Mouse (Mus musculus): ENCODE results near the gene Wbp1. TPM values are rescaled to one million over a fixed set of nuclear protein-coding genes. Genes with fewer than 3 reads are reported as not detected.

The Wbp1 gene
- polyA plus RNA-seq, 1 experiment: 82.4 TPM

DNA sequence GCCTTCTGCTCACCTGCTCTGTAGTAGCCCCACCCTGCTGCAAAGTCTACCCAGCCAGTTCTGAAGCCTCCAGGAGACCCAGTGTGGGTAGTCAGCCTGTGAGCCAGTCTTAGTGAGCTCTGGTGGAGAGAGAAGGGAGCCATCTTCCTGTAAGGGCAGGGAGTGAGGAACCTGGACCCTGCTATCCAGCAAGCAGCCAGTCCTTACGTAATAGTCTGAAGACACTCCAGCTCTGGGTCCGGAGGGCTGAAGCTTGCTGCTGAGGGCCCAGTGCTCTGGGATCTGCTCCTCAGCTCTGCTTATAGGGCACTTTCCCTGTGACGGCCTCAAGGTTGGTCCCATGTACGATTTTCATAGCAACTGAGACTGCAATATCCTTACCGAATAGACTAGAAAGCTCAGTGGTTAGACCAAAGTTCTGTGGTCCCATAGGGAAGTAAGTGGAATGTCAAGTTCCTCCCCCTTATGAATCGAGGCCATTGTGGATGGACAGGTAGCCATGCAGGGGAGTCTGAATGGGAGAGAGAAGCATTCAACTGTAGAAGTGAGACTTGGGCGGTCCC lies 13.7 kb upstream of the Wbp1 start, which contains the start of gene Rtkn:
TSS of gene Rtkn (plus strand) at position 513 of the 563 bp plus-strand sequence.
- TF ChIP-seq FOSL1 (IDR thresholded peaks at IDR 0.05; ENCODE audit: insufficient read depth, low read length, poor library complexity, severe bottlenecking) (no peak), MYOD1 (IDR thresholded peaks at IDR 0.05; ENCODE audit: control insufficient read depth, insufficient read length, low read depth) (no peak), MYOG (IDR thresholded peaks at IDR 0.05; ENCODE audit: control insufficient read depth, extremely low read depth, insufficient read length) (no peak), CTCF (IDR thresholded peaks at IDR 0.05; ENCODE audit: control insufficient read depth, insufficient read depth, insufficient read length) (no peak), CEBPB (IDR thresholded peaks at IDR 0.05; ENCODE audit: low read depth) (no peak), MAX (IDR thresholded peaks at IDR 0.05) (no peak), USF1 (IDR thresholded peaks at IDR 0.05; ENCODE audit: low read depth) (no peak)
- Histone ChIP-seq H3K4me3 (ENCODE audit: insufficient read depth, poor library complexity, severe bottlenecking) (peak within 1 kb of the TSS; percentile 64), H3K79me3 (ENCODE audit: low read depth) (peaks cover 29% of the 10 kb centered on the region), H3K36me3 (ENCODE audit: control insufficient read depth, insufficient read depth) (peaks cover 10% of the 10 kb centered on the region), H3K27me3 (ENCODE audit: control insufficient read depth, insufficient read depth, insufficient read length) (no peaks in the 10 kb centered on the region), H3K79me2 (ENCODE audit: control insufficient read depth, insufficient read depth) (peaks cover 46% of the 10 kb centered on the region), H3ac (ENCODE audit: control insufficient read depth, insufficient read length, low read depth) (peak within 1 kb of the TSS; percentile 84)

DNA sequence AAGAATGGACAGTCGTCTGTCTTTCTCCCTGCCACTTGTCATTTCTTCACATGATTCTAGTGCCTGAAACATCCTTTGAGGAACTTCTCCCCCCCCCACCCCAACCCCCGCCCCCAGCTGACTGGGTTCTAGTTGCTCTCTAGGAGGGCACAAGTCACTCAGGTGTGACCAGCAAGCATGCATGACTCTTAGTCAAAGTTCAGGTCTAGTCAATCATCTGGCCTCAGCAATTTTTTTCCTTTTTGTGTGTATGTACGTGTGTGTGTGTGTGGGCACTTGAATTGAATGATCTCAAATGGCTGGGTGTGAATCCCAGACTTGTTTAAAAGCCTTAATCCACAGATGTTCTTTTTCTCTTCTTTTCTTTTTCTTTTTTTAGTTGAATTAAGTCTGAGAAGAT lies 12.9 kb upstream of the Wbp1 start:
- TF ChIP-seq CTCF (IDR thresholded peaks at IDR 0.05; ENCODE audit: control insufficient read depth, insufficient read depth, insufficient read length) (no peak), USF1 (IDR thresholded peaks at IDR 0.05; ENCODE audit: low read depth) (no peak), MAX (IDR thresholded peaks at IDR 0.05) (no peak), MYOD1 (IDR thresholded peaks at IDR 0.05; ENCODE audit: control insufficient read depth, insufficient read length, low read depth) (no peak), CEBPB (IDR thresholded peaks at IDR 0.05; ENCODE audit: low read depth) (no peak), MYOG (IDR thresholded peaks at IDR 0.05; ENCODE audit: control insufficient read depth, extremely low read depth, insufficient read length) (no peak), FOSL1 (IDR thresholded peaks at IDR 0.05; ENCODE audit: insufficient read depth, low read length, poor library complexity, severe bottlenecking) (no peak)
- Histone ChIP-seq H3ac (ENCODE audit: control insufficient read depth, insufficient read length, low read depth) (no peak overlapping the region), H3K79me3 (ENCODE audit: low read depth) (peaks cover 21% of the 10 kb centered on the region), H3K36me3 (ENCODE audit: control insufficient read depth, insufficient read depth) (peaks cover 5% of the 10 kb centered on the region), H3K79me2 (ENCODE audit: control insufficient read depth, insufficient read depth) (peaks cover 38% of the 10 kb centered on the region), H3K4me3 (ENCODE audit: insufficient read depth, poor library complexity, severe bottlenecking) (no peak overlapping the region), H3K27me3 (ENCODE audit: control insufficient read depth, insufficient read depth, insufficient read length) (no peaks in the 10 kb centered on the region)

DNA sequence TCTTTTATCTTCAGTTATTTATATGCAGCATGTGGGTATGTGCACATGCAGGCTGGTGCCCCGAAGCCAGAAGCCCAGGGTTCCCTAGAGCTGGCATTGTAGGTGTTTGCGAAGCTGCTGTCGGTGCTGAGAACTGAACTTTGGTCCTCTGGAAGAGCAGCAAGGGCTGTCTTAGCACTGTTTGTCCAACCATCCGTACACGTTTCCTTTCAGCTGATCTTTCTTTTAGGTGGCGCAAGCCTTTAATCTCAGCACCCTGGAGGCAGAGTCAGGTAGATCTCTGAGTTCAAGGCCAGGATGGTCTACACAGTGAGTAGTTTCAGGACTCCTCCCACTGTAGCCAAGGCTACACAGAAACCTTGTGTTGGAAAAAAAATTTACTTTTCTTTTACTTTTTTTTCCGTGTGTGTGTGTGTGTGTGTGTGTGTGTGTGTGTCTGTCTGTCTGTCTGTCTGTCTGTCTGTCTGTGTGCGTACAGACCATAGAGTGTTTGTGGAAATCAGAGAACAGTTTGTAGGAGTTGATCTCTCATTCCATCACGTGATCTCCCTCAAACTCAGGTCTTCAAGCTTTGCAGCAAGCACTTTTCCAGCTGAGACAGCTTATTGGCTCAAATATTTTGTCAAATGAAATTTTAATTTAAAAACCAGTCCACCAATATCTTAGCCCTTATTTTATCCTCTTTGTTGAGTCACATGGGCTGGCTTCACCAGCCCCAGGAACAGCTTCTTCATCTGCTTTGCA lies 11.0 kb upstream of the Wbp1 start:
- peak; percentile 71 for TF ChIP-seq USF1 (IDR thresholded peaks at IDR 0.05; ENCODE audit: low read depth)
- TF ChIP-seq MYOD1 (IDR thresholded peaks at IDR 0.05; ENCODE audit: control insufficient read depth, insufficient read length, low read depth): no peak
- no peak for TF ChIP-seq MYOG (IDR thresholded peaks at IDR 0.05; ENCODE audit: control insufficient read depth, extremely low read depth, insufficient read length)
- Histone ChIP-seq H3K79me2 (ENCODE audit: control insufficient read depth, insufficient read depth) (peaks cover 23% of the 10 kb centered on the region), H3K27me3 (ENCODE audit: control insufficient read depth, insufficient read depth, insufficient read length) (no peaks in the 10 kb centered on the region), H3ac (ENCODE audit: control insufficient read depth, insufficient read length, low read depth) (no peak overlapping the region), H3K36me3 (ENCODE audit: control insufficient read depth, insufficient read depth) (no peaks in the 10 kb centered on the region), H3K79me3 (ENCODE audit: low read depth) (peaks cover 10% of the 10 kb centered on the region), H3K4me3 (ENCODE audit: insufficient read depth, poor library complexity, severe bottlenecking) (no peak overlapping the region)

DNA sequence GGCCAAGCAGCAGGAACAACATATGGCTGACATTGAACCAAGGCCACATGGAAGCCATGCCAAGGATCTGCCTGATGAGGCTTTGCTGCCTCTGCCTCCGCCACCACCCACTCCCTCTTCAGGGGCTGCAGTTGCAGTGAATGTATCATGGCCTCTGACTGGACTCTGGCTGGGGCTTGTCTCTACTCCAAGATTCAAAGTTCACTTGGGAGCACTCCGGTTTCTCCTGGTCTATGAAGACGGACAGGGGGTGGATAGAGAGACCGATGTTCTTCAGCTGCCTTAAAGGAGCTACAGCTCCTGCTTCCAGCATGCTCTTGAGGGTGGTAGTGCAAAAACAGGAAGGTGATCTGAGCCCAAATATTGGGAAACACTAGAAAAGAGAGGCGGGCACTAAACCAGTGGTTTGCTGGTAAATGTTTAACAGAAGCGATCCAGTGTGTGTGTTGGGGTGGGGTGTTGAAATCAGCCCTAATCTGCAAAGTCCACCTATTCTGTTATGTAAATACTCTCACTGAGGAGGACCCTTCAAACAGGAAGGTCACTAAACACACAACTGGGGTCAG lies 10.2 kb upstream of the Wbp1 start:
- Histone ChIP-seq H3ac (ENCODE audit: control insufficient read depth, insufficient read length, low read depth) (no peak overlapping the region), H3K79me3 (ENCODE audit: low read depth) (peaks cover 7% of the 10 kb centered on the region), H3K27me3 (ENCODE audit: control insufficient read depth, insufficient read depth, insufficient read length) (no peaks in the 10 kb centered on the region), H3K36me3 (ENCODE audit: control insufficient read depth, insufficient read depth) (no peaks in the 10 kb centered on the region), H3K79me2 (ENCODE audit: control insufficient read depth, insufficient read depth) (peaks cover 15% of the 10 kb centered on the region), H3K4me3 (ENCODE audit: insufficient read depth, poor library complexity, severe bottlenecking) (no peak overlapping the region)
- no peak for TF ChIP-seq FOSL1 (IDR thresholded peaks at IDR 0.05; ENCODE audit: insufficient read depth, low read length, poor library complexity, severe bottlenecking)
- no peak for TF ChIP-seq CTCF (IDR thresholded peaks at IDR 0.05; ENCODE audit: control insufficient read depth, insufficient read depth, insufficient read length)
- TF ChIP-seq MYOG (IDR thresholded peaks at IDR 0.05; ENCODE audit: control insufficient read depth, extremely low read depth, insufficient read length): no peak
- no peak for TF ChIP-seq USF1 (IDR thresholded peaks at IDR 0.05; ENCODE audit: low read depth)
- TF ChIP-seq MYOD1 (IDR thresholded peaks at IDR 0.05; ENCODE audit: control insufficient read depth, insufficient read length, low read depth): no peak
- TF ChIP-seq MAX (IDR thresholded peaks at IDR 0.05): no peak
- no peak for TF ChIP-seq CEBPB (IDR thresholded peaks at IDR 0.05; ENCODE audit: low read depth)

DNA sequence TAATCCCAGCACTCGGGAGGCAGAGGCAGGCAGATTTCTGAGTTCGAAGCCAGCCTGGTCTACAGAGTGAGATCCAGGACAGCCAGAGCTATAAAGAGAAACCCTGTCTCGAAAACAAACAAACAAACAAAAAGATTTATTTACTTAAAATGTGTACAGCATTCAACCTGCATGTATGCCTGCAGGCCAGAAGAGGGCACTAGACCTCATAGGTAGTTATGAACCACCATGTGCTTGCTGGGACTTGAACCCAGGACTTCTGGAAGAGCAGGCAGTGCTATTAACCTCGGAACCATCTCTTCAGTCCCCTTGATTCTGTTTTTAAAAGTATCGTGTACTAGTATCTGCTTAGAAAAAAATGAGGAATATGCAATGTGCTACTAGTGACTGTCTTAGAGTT lies 6.1 kb upstream of the Wbp1 start:
- TF ChIP-seq CEBPB (IDR thresholded peaks at IDR 0.05; ENCODE audit: low read depth): no peak
- TF ChIP-seq MAX (IDR thresholded peaks at IDR 0.05): no peak
- TF ChIP-seq CTCF (IDR thresholded peaks at IDR 0.05; ENCODE audit: control insufficient read depth, insufficient read depth, insufficient read length): no peak
- no peak for TF ChIP-seq MYOD1 (IDR thresholded peaks at IDR 0.05; ENCODE audit: control insufficient read depth, insufficient read length, low read depth)
- Histone ChIP-seq H3K79me2 (ENCODE audit: control insufficient read depth, insufficient read depth) (peaks cover 23% of the 10 kb centered on the region), H3K27me3 (ENCODE audit: control insufficient read depth, insufficient read depth, insufficient read length) (no peaks in the 10 kb centered on the region), H3K79me3 (ENCODE audit: low read depth) (peaks cover 3% of the 10 kb centered on the region), H3K4me3 (ENCODE audit: insufficient read depth, poor library complexity, severe bottlenecking) (no peak overlapping the region), H3K36me3 (ENCODE audit: control insufficient read depth, insufficient read depth) (no peaks in the 10 kb centered on the region), H3ac (ENCODE audit: control insufficient read depth, insufficient read length, low read depth) (no peak overlapping the region)
